Mouse (Mus musculus): ENCODE data around the gene Slc35e2. TPM values are rescaled to one million over a fixed set of nuclear protein-coding genes. Genes with fewer than 3 reads are reported as not detected.
A peak's percentile ranks its signal among the peaks of the same experiment; 100 is the strongest.

The Slc35e2 gene
- 17.0 and 18.1 TPM in 2 replicates for polyA plus RNA-seq (2014; fragmentation: Nextera tagmentation; extraction: Ambion mirVana)

DNA sequence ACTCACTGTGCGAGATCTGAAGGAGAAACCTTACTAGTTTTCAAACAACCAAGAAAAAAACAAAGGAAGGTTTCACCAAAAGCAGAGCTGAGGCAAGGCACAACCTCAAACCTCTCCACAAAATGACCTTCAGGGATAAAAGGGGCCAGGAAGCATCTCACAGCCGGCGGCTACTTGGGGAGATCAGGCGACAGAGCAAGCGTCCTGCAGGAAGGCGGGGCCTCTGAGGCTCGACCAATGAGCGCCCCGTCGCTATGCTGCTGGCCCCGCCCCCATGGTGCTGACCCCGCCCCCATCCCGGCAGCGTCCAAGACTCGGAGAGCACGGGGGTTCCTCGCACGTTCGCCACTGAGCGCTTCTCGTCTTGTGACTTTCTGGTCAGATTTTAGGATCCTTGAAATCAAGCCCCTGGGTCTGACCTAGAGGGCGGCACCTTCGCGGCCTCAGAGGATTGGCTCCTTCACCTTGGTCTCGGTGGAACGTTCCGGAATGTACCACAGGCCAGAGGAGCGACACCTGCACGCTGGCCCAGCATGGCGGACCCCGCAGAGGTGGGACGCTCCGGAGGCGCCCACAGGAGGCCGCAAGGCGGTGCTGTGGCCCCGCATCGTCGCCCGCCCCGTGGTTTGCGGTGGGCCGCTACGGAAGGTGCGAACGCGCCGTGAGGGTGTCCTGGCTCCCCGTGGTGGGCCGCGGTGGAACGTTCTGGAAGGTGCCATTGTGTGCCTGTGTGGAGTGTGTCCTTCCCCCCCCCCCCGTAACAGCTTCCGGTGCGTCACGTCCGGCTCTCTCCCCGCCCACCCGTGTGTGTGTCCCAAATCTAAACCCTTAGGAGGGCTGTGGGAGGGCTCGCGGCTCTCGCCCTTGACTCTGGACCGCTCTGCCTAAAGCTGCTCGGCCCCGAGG lies at the start of gene Slc35e2:
TSS of gene Slc35e2 (plus strand) at position 326 of the 906 bp plus-strand sequence.
- Histone ChIP-seq H3K27ac (ENCODE audit: low read depth, low read length) (peak within 1 kb of the TSS; percentile 97), H3K36me3 (ENCODE audit: control insufficient read depth, insufficient read depth, low read length) (no peaks in the 10 kb centered on the region), H3K9ac (ENCODE audit: low read depth, low read length) (peak within 1 kb of the TSS; percentile 88), H3K4me3 (ENCODE audit: low read depth, low read length) (peak within 1 kb of the TSS; percentile 89), H3K27me3 (ENCODE audit: control insufficient read depth, insufficient read depth, low read length) (no peaks in the 10 kb centered on the region), H3K9me3 (ENCODE audit: control insufficient read depth, low read length) (no peaks in the 10 kb centered on the region), H3K4me2 (replicated peaks; ENCODE audit: low read depth, low read length) (peak within 1 kb of the TSS; percentile 85), H3K4me1 (replicated peaks; ENCODE audit: control insufficient read depth, insufficient read depth, low read length) (0 out of 2 replicates have a peak, but pooled peaks cover 3% of the 10 kb centered on the region)
- ATAC-seq (ENCODE audit: low FRiP score) (peak; percentile 95), DNase-seq (ENCODE audit: low spot score) (peak; percentile 95)
- under 1% methylated on average over 53 of the region's 65 CpGs for WGBS

DNA sequence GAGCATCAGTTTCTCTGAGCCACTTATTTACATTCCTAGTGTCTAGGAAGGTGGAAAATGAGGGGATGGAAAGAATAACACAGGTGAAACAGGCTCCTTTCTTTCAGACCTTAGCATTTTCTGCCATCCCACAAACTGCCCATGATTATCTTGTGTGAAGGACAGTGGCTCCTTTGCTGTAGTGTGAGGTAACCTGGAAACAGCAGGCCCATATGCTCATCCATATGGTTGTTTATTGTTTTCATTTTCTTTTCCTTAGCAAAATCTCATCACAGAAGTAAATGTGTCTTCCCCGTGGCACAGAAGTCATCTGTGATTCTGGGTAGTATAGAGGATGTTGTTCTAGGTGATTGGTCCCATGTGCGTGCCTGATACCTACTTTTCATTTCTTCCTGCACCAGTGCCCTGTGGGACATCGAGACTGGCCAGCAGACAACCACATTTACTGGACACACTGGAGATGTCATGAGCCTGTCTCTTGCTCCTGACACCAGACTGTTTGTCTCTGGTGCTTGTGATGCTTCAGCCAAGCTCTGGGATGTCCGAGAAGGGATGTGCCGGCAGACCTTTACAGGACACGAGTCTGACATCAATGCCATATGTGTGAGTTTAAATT lies 48.2 kb upstream of the Slc35e2 start:
- Histone ChIP-seq H3K36me3 (ENCODE audit: control insufficient read depth, insufficient read depth, low read length) (peaks cover 32% of the 10 kb centered on the region), H3K4me2 (replicated peaks; ENCODE audit: low read depth, low read length) (no peak overlapping the region)
- WGBS = 93% methylated on average over 6 of the region's 6 CpGs

GRCm38 (mm10) chr4:155554880-155555279 lies 46.3 kb upstream of the Slc35e2 start:
- H3K9ac ChIP-seq (ENCODE audit: low read depth, low read length) = no peak overlapping the region

More for the DNA sequence above, 48.2 kb upstream of the Slc35e2 start:
- Histone ChIP-seq H3K4me3 (ENCODE audit: low read depth, low read length) (no peak overlapping the region), H3K27me3 (ENCODE audit: control insufficient read depth, insufficient read depth, low read length) (no peaks in the 10 kb centered on the region), H3K4me1 (replicated peaks; ENCODE audit: control insufficient read depth, insufficient read depth, low read length) (no peaks in the 10 kb centered on the region), H3K27ac (ENCODE audit: low read depth, low read length) (no peak overlapping the region), H3K9ac (ENCODE audit: low read depth, low read length) (no peak overlapping the region), H3K9me3 (ENCODE audit: control insufficient read depth, low read length) (no peaks in the 10 kb centered on the region)
- no peak for DNase-seq (ENCODE audit: low spot score)
- ATAC-seq (ENCODE audit: low FRiP score) = no peak

DNA sequence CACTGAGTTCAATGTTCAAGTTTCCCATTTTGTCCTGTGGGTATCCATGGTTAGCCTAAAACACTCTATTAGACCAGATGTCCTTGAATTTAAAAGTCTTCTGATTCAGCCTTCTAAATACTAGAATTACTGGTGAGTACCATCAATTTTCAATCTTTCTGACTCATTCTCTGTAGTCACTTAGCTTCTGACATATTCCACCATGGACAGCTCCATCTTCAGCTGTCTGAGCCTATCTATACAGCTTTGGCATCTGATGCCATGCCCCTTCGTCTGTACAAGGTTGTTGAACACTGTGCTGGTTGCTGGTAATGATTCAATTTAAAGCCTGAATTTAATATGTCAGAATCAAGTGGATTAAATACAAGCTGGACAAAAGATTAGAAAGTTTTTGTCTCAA lies 45.8 kb upstream of the Slc35e2 start:
- ATAC-seq (ENCODE audit: low FRiP score) = no peak
- Histone ChIP-seq H3K4me3 (ENCODE audit: low read depth, low read length) (no peak overlapping the region), H3K9ac (ENCODE audit: low read depth, low read length) (no peak overlapping the region), H3K9me3 (ENCODE audit: control insufficient read depth, low read length) (no peaks in the 10 kb centered on the region), H3K27ac (ENCODE audit: low read depth, low read length) (no peak overlapping the region), H3K4me2 (replicated peaks; ENCODE audit: low read depth, low read length) (no peak overlapping the region), H3K4me1 (replicated peaks; ENCODE audit: control insufficient read depth, insufficient read depth, low read length) (no peaks in the 10 kb centered on the region), H3K36me3 (ENCODE audit: control insufficient read depth, insufficient read depth, low read length) (peaks cover 37% of the 10 kb centered on the region), H3K27me3 (ENCODE audit: control insufficient read depth, insufficient read depth, low read length) (no peaks in the 10 kb centered on the region)
- DNase-seq (ENCODE audit: low spot score) = no peak
- 79% methylated on average over 1 of the region's 1 CpGs for WGBS

More at GRCm38 (mm10) chr4:155554880-155555279, 46.3 kb upstream of the Slc35e2 start:
- Histone ChIP-seq H3K4me3 (ENCODE audit: low read depth, low read length) (no peak overlapping the region), H3K27me3 (ENCODE audit: control insufficient read depth, insufficient read depth, low read length) (no peaks in the 10 kb centered on the region), H3K27ac (ENCODE audit: low read depth, low read length) (no peak overlapping the region), H3K9me3 (ENCODE audit: control insufficient read depth, low read length) (no peaks in the 10 kb centered on the region), H3K4me2 (replicated peaks; ENCODE audit: low read depth, low read length) (no peak overlapping the region), H3K4me1 (replicated peaks; ENCODE audit: control insufficient read depth, insufficient read depth, low read length) (no peaks in the 10 kb centered on the region), H3K36me3 (ENCODE audit: control insufficient read depth, insufficient read depth, low read length) (peaks cover 36% of the 10 kb centered on the region)
- no peak for ATAC-seq (ENCODE audit: low FRiP score)
- 89% methylated on average over 4 of the region's 4 CpGs for whole genome bisulfite sequencing
- no peak for DNase-seq (ENCODE audit: low spot score)

- DNase-seq (ENCODE audit: low spot score) (no peak), ATAC-seq (ENCODE audit: low FRiP score) (no peak)
- Histone ChIP-seq H3K9me3 (ENCODE audit: control insufficient read depth, low read length) (no peaks in the 10 kb centered on the region), H3K4me2 (replicated peaks; ENCODE audit: low read depth, low read length) (no peak overlapping the region), H3K4me3 (ENCODE audit: low read depth, low read length) (no peak overlapping the region), H3K27me3 (ENCODE audit: control insufficient read depth, insufficient read depth, low read length) (no peaks in the 10 kb centered on the region), H3K27ac (ENCODE audit: low read depth, low read length) (no peak overlapping the region), H3K4me1 (replicated peaks; ENCODE audit: control insufficient read depth, insufficient read depth, low read length) (peaks cover 4% of the 10 kb centered on the region), H3K9ac (ENCODE audit: low read depth, low read length) (no peak overlapping the region), H3K36me3 (ENCODE audit: control insufficient read depth, insufficient read depth, low read length) (peaks cover 22% of the 10 kb centered on the region)
- 79% methylated on average over 6 of the region's 6 CpGs for WGBS
Measured at GRCm38 (mm10) chr4:155559454-155559853, 41.8 kb upstream of the Slc35e2 start.

GRCm38 (mm10) chr4:155560932-155561331 lies 40.3 kb upstream of the Slc35e2 start:
- Histone ChIP-seq H3K4me3 (ENCODE audit: low read depth, low read length) (no peak overlapping the region), H3K9ac (ENCODE audit: low read depth, low read length) (no peak overlapping the region), H3K4me1 (replicated peaks; ENCODE audit: control insufficient read depth, insufficient read depth, low read length) (peaks cover 4% of the 10 kb centered on the region), H3K36me3 (ENCODE audit: control insufficient read depth, insufficient read depth, low read length) (peaks cover 11% of the 10 kb centered on the region; the same call in 1 of the 2 replicates), H3K27me3 (ENCODE audit: control insufficient read depth, insufficient read depth, low read length) (no peaks in the 10 kb centered on the region), H3K9me3 (ENCODE audit: control insufficient read depth, low read length) (no peaks in the 10 kb centered on the region), H3K4me2 (replicated peaks; ENCODE audit: low read depth, low read length) (no peak overlapping the region), H3K27ac (ENCODE audit: low read depth, low read length) (no peak overlapping the region)
- 71% methylated on average over 2 of the region's 2 CpGs for WGBS
- no peak for DNase-seq (ENCODE audit: low spot score)
- no peak for ATAC-seq (ENCODE audit: low FRiP score)

DNA sequence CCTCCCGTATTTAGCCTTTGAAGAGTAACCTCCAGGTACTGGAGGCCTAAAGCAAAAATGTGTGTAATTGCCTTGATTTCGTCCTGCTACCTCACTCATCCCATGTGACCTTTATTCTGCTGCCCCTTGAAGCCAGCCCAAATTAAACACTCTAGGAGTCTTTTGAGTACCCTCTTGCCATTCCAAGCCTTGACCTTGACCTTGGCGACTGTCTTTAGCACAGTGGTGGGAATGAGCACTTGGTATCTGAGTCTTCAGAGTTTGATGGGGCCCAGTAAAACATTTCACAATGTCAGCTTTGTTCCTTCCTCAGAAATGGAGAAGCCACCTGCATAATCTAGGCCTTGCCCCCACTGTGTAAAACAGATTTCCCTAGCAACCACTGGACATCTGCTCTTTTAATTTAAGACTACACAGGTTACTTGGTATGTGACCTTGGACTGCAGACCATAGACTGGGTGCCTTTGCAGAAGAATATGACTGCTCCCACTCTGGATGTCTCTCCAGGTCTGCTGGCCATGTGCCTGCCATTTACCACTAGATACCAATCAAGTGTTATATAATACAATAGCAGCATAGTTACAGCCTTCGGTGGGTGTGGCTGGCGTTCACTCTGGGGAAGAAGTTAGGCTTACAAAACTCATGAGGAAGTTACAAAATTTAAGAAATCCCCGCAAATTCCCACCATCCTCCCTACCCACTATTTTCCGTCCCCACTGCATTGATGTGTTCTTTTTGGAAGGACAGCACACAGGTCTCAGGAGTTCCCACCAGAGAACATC lies 39.4 kb upstream of the Slc35e2 start, which contains the start of gene Nadk:
TSS of gene Nadk (plus strand) at position 718 of the 782 bp plus-strand sequence.
- no peak for DNase-seq (ENCODE audit: low spot score)
- Histone ChIP-seq H3K27ac (ENCODE audit: low read depth, low read length) (peak within 1 kb of the TSS; percentile 61), H3K9ac (ENCODE audit: low read depth, low read length) (peak within 1 kb of the TSS; percentile 38), H3K27me3 (ENCODE audit: control insufficient read depth, insufficient read depth, low read length) (no peaks in the 10 kb centered on the region), H3K4me3 (ENCODE audit: low read depth, low read length) (peak within 1 kb of the TSS; percentile 65), H3K4me1 (replicated peaks; ENCODE audit: control insufficient read depth, insufficient read depth, low read length) (peaks cover 4% of the 10 kb centered on the region), H3K9me3 (ENCODE audit: control insufficient read depth, low read length) (no peaks in the 10 kb centered on the region), H3K4me2 (replicated peaks; ENCODE audit: low read depth, low read length) (peak within 1 kb of the TSS; percentile 75), H3K36me3 (ENCODE audit: control insufficient read depth, insufficient read depth, low read length) (peaks cover 8% of the 10 kb centered on the region; the same call in 1 of the 2 replicates)
- no peak for ATAC-seq (ENCODE audit: low FRiP score)
- 85% methylated on average over 7 of the region's 7 CpGs for WGBS

- H3K36me3 ChIP-seq (ENCODE audit: control insufficient read depth, insufficient read depth, low read length) = peaks cover 8% of the 10 kb centered on the region; the same call in 1 of the 2 replicates
- no peaks in the 10 kb centered on the region for H3K27me3 ChIP-seq (ENCODE audit: control insufficient read depth, insufficient read depth, low read length)
- H3K4me2 ChIP-seq (replicated peaks; ENCODE audit: low read depth, low read length) = peak overlapping the region; percentile 75
- peak overlapping the region; percentile 38 for H3K9ac ChIP-seq (ENCODE audit: low read depth, low read length)
- H3K4me1 ChIP-seq (replicated peaks; ENCODE audit: control insufficient read depth, insufficient read depth, low read length) = peaks cover 4% of the 10 kb centered on the region
- peak; percentile 43 for ATAC-seq (ENCODE audit: low FRiP score)
- no peaks in the 10 kb centered on the region for H3K9me3 ChIP-seq (ENCODE audit: control insufficient read depth, low read length)
- DNase-seq (ENCODE audit: low spot score) = peak; percentile 52
- 6% methylated on average over 18 of the region's 19 CpGs for WGBS
- peak overlapping the region; percentile 65 for H3K4me3 ChIP-seq (ENCODE audit: low read depth, low read length)
- peak overlapping the region; percentile 61 for H3K27ac ChIP-seq (ENCODE audit: low read depth, low read length)
Measured at GRCm38 (mm10) chr4:155562725-155563399, 38.4 kb upstream of the Slc35e2 start.

All from hindbrain, embryonic 11.5 days (tissue).